10 mouse cellular contexts compared by ENCODE assay signal in genomic region chr9:103134450-103135030, GRCm38 (mm10). TPM values are rescaled to one million over a fixed set of nuclear protein-coding genes. Genes with fewer than 3 reads are reported as not detected.
A peak's percentile ranks its signal among the peaks of the same experiment; 100 is the strongest.
DNase-seq lines count a peak whose midpoint lies in the region; ATAC-seq and TF ChIP-seq lines count a peak whose summit lies in the region.
"Had no signal": no experiment of that assay in that cellular context is flagged by ENCODE, and none has a peak within 500 bp of the region (broad histone marks: within the 10 kb centered on the region; RNA-seq: fewer than 3 reads in every experiment).

No protein-coding gene starts in this region.

- no peak for TF ChIP-seq EP300 in heart, postnatal 0 days (IDR thresholded peaks at IDR 0.05; ENCODE audit: low read depth)

- H3K4me3 ChIP-seq in heart, postnatal 0 days (ENCODE audit: low read depth, low read length) = no peak overlapping the region
- peak overlapping the region; percentile 32; the same call in 1 of the 2 replicates for H3K4me3 ChIP-seq in E14TG2a.4 (replicated peaks; ENCODE audit: low read length)
- H3K4me3 ChIP-seq in forebrain, embryonic 13.5 days = no peak overlapping the region
- H3K4me3 ChIP-seq in midbrain, embryonic 12.5 days = no peak overlapping the region
- H3K4me3 ChIP-seq: liver, embryonic 15.5 days had no signal

- DNase-seq in heart, postnatal 0 days (ENCODE audit: low spot score) = no peak
- DNase-seq in heart, adult 11 months = no peak
- no peak for DNase-seq in urinary bladder, adult 18-20 months (ENCODE audit: low spot score in 2 of 2)
- no peak for DNase-seq in urinary bladder, postnatal 10 days (ENCODE audit: low spot score)
- DNase-seq in embryo, embryonic 10.5 days (ENCODE audit: low spot score) = no peak
- DNase-seq: thymus, postnatal 36 days had no signal

- H3K36me3 ChIP-seq in heart, postnatal 0 days (replicated peaks; ENCODE audit: control insufficient read depth, insufficient read depth, low read length) = no peaks in the 10 kb centered on the region
- no peaks in the 10 kb centered on the region for H3K36me3 ChIP-seq in E14TG2a.4 (ENCODE audit: insufficient read depth, low read length)
- no peaks in the 10 kb centered on the region for H3K36me3 ChIP-seq in forebrain, embryonic 13.5 days (ENCODE audit: poor library complexity, severe bottlenecking)
- H3K36me3 ChIP-seq in midbrain, embryonic 12.5 days = no peaks in the 10 kb centered on the region
- H3K36me3 ChIP-seq: liver, embryonic 15.5 days had no signal

- no peaks in the 10 kb centered on the region for H3K27me3 ChIP-seq in heart, postnatal 0 days (ENCODE audit: control insufficient read depth, insufficient read depth, low read length)
- peaks cover 13% of the 10 kb centered on the region for H3K27me3 ChIP-seq in E14TG2a.4 (ENCODE audit: insufficient read depth, low read length)
- no peaks in the 10 kb centered on the region for H3K27me3 ChIP-seq in forebrain, embryonic 13.5 days
- H3K27me3 ChIP-seq in midbrain, embryonic 12.5 days = no peaks in the 10 kb centered on the region
- H3K27me3 ChIP-seq: liver, embryonic 15.5 days had no signal

- no peak overlapping the region for H3K9ac ChIP-seq in heart, postnatal 0 days (replicated peaks; ENCODE audit: low read depth, low read length)
- 0 out of 2 replicates have a peak overlapping the region, but pooled peaks have one; percentile 38 for H3K9ac ChIP-seq in forebrain, embryonic 13.5 days
- H3K9ac ChIP-seq in midbrain, embryonic 12.5 days (replicated peaks) = no peak overlapping the region
- H3K9ac ChIP-seq: liver, embryonic 15.5 days had no signal

- no peak overlapping the region for H3K4me2 ChIP-seq in heart, postnatal 0 days (ENCODE audit: low read depth, low read length)
- no peak overlapping the region for H3K4me2 ChIP-seq in forebrain, embryonic 13.5 days
- no peak overlapping the region for H3K4me2 ChIP-seq in midbrain, embryonic 12.5 days (replicated peaks)
- H3K4me2 ChIP-seq: liver, embryonic 15.5 days had no signal

- 0 out of 2 replicates have a peak, but pooled peaks have one; percentile 15 for ATAC-seq in heart, postnatal 0 days (ENCODE audit: insufficient read depth, low read depth)
- peak; percentile 17; the same call in 1 of the 2 replicates for ATAC-seq in forebrain, embryonic 13.5 days
- no peak for ATAC-seq in midbrain, embryonic 12.5 days (ENCODE audit: low FRiP score, low read depth)

- WGBS in heart, postnatal 0 days = 58% methylated on average over 9 of the region's 9 CpGs
- 55% methylated on average over 9 of the region's 9 CpGs for WGBS in forebrain, embryonic 13.5 days
- 63% methylated on average over 9 of the region's 9 CpGs for WGBS in midbrain, embryonic 12.5 days

- TF ChIP-seq CTCF in heart, postnatal 0 days (IDR thresholded peaks at IDR 0.05; ENCODE audit: low read depth) = no peak
- no peak for TF ChIP-seq CTCF in E14TG2a.4 (conservative IDR thresholded peaks at IDR 0.05; ENCODE audit: low read length)

- no peaks in the 10 kb centered on the region for H3K9me3 ChIP-seq in heart, postnatal 0 days (replicated peaks; ENCODE audit: control insufficient read depth, low read length)
- H3K9me3 ChIP-seq in E14TG2a.4 (ENCODE audit: low read length) = peaks cover 19% of the 10 kb centered on the region
- no peaks in the 10 kb centered on the region for H3K9me3 ChIP-seq in forebrain, embryonic 13.5 days (replicated peaks)
- no peaks in the 10 kb centered on the region for H3K9me3 ChIP-seq in midbrain, embryonic 12.5 days
- H3K9me3 ChIP-seq: liver, embryonic 15.5 days had no signal

- H3K4me1 ChIP-seq in heart, postnatal 0 days (ENCODE audit: control insufficient read depth, insufficient read depth) = peaks cover 13% of the 10 kb centered on the region; the same call in 1 of the 2 replicates
- peaks cover 68% of the 10 kb centered on the region for H3K4me1 ChIP-seq in E14TG2a.4 (replicated peaks; ENCODE audit: low read depth, low read length)
- H3K4me1 ChIP-seq in forebrain, embryonic 13.5 days = peaks cover 51% of the 10 kb centered on the region
- H3K4me1 ChIP-seq in midbrain, embryonic 12.5 days = peaks cover 53% of the 10 kb centered on the region
- H3K4me1 ChIP-seq: liver, embryonic 15.5 days had no signal

- no peak overlapping the region for H3K27ac ChIP-seq in heart, postnatal 0 days (ENCODE audit: low read depth)
- H3K27ac ChIP-seq in forebrain, embryonic 13.5 days = peak overlapping the region; percentile 80
- H3K27ac ChIP-seq in midbrain, embryonic 12.5 days (replicated peaks) = peak overlapping the region; percentile 76
- H3K27ac ChIP-seq: liver, embryonic 15.5 days had no signal

RNA-seq across cellular contexts. Expression of gene Rab6b, which starts 23.0 kb away (rescaled TPM):
- 1.7 and 1.9 TPM in 2 replicates for total RNA-seq in heart, postnatal 0 days (2014; rRNA removed; ENCODE audit: low replicate concordance)
- polyA plus RNA-seq in heart, postnatal 0 days (2015; fragmentation: Nextera tagmentation; extraction: Ambion mirVana) = 1.9 and 2.1 TPM in 2 replicates
- 38.5 TPM in 2 replicates for polyA plus RNA-seq in forebrain, embryonic 13.5 days (2015; fragmentation: Nextera tagmentation; extraction: Ambion mirVana)
- polyA plus RNA-seq in midbrain, embryonic 12.5 days (2016; fragmentation: Nextera tagmentation; extraction: Ambion mirVana) = 38.2 and 47.2 TPM in 2 replicates

Comparison
In these comparisons a context has a peak if more than half of its experiments do, and no peak if none do; other contexts are left out.
1. RNA of gene Rab6b, which starts 23.0 kb away (polyA plus RNA-seq): 38.5 TPM in forebrain, embryonic 13.5 days and 38.2 to 47.2 TPM in midbrain, embryonic 12.5 days; 1.9 to 2.1 TPM in heart, postnatal 0 days; every median in the first group is over 10 times any median in the second.